Mouse (Mus musculus) spleen, adult 2 months (tissue): ENCODE measurements around the gene Naa25.

ENCODE experiments used
- CTCF ChIP-seq: fragments of 200-500 bp; IDR thresholded peaks from 2 replicates; pipeline ENCODE4 v1.5.1; 2011; ENCODE audit warnings: mild to moderate bottlenecking, inconsistent platforms; ENCODE audit not compliant: insufficient read depth, insufficient read length, insufficient replicate concordance; ENCODE audit errors: extremely low read depth
- POLR2A ChIP-seq: fragments of 200-500 bp; IDR thresholded peaks from 2 replicates; pipeline ENCODE4 v1.6.1; 2011; ENCODE audit warnings: low read depth, low read length, inconsistent platforms

DNA sequence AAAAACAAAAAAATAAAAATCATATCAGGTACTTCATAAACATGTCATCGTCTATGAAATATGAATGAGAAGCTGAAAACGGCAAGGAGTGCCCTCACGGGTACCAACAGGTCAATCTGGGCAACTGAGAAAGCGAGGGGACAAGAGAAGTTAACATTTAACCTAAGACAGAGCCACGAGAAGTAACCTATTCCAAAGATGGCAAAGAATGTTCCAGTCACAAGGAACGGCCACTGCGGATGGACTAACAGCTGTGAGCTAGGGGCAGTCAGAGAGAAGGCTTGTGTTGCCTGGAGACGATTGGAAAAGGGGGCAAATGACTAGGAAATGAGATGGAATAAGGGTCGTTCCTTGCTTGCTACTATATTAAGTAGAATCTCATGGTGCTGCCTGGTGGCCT lies 52.7 kb downstream of the Naa25 start:
- TF ChIP-seq CTCF (no peak), POLR2A (no peak)
